Mouse (Mus musculus) regulatory T cell (primary cell): ENCODE data around the gene Atp5d.
"Not testable (repeated sequence)": the region's sequence is repeated elsewhere in the genome, so short reads cannot be mapped to it uniquely, and the experiment has no call there.

Source experiments
- in situ Hi-C: fragments of 300-600 bp; cut with MboI, MseI; formaldehyde crosslinking; loops from one replicate; pipeline ENCODE4 v1.15.1; 2025; ENCODE audit warnings: high pct_unique_total_duplicates

The Atp5d gene

DNA sequence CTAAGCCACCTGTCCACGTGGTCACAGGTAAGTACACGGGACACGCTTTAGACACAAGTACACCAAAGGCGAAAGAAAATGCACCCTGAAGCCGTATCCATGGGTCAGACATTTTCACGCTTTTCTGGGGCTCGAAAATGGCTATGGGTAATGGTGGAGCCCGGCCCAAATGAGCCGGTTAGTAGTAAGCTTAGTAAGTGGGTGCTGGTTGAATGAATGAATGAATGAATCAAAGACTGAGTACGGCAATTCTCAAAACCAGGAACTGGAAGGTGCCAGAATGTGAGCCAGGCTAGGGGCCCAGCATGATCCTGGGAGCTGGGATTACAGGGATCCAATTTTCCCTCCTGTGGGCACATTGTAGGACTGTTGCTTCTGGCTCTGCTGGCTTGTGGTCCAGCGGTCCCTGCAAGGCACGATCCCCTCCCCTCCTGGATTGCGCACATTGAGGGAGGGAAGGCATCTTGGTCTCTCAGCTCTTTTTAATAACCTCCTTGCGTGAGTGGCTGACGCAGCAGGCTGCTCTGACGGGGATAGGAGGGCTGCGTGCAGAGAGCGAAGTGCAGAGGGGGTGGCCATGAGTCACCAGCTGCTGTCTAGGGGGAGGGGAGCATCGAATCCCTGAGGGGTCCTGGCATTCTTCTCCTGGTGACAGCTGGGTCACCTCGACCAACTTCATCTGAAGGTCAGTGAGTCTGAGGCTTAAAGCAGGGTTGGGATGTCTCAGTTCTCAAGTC is 27.1 kb downstream of the Atp5d start, which contains the start of gene Cirbp:
Cirbp (plus strand) TSS at position 594 of the 737 bp plus-strand sequence.
- in situ Hi-C loops = no loop called here

DNA sequence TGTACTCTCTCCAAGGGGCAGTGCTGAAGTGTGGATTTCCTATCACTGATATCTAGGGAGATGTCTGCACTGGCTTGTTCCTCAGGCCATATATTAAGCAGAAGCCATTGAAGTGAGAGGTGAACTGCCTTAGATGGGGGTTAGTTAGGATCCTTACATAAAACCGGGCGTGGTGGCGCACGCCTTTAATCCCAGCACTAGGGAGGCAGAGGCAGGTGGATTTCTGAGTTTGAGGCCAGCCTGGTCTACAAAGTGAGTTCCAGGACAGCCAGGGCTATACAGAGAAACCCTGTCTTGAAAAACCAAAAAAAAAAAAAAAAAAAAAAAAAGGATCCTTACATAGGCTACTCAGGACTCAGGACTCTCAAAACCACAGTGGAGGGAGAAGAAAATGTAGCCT is 27.7 kb downstream of the Atp5d start:
- in situ Hi-C loops = not testable (repeated sequence)

DNA sequence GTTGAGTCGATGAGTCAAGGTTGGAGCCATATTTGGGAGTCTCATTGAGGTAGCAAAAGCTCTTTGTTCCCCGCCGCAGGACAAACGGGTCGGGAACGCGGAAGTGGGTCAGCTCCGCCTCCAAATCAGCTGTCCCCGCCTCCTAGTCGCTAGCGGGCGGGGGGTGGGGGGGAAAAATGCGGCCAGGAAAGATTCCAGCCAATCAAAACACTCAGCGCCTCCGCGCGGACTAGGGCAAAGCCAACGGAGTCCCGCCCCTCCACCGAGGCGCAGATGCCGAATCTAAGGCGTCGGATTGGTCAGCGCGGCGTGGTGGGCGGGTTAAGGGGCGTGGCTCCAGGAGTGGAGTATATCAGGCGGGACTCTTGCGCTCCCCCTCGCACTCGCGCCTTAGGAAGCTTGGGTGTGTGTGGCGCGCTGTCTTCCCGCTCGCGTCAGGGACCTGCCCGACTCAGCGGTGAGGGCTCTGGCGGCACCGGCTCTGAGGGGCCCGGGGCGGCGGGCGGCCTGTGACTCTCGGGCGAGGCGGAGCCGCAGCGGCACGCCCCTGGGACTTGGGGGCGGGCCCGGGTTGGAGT is 29.1 kb downstream of the Atp5d start:
- in situ Hi-C loops = no loop called here

DNA sequence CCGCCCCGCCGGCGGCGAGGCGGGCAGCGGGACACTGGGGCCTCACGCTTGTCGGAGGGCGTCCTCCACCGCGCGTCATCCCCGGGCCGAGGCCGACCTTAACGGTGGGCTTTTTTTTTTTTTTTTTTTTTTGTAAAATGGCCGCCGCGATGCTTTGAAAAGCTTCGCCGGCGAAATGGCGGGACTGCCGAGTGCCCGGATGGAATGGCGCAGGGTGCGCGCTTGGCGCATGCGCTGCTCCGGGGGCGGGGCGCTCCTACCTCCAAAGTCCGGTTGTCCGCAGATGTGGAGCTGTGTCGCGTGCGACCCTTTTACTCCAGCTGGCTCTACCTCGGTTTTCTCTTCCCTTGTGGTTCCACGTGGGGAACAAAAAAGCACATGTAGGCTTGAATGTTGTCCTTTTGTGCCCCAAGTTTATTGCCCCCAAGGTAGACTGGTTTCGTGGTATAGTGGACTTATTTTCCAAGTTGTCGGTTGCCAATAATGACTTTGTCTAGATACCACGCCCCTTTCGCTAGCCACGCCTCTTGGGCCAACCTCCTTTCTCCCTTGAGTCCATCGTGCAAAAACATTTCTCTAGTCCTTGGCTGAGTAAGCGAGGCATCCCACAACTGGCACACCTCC is 29.7 kb downstream of the Atp5d start:
- in situ Hi-C loops = no loop called here

DNA sequence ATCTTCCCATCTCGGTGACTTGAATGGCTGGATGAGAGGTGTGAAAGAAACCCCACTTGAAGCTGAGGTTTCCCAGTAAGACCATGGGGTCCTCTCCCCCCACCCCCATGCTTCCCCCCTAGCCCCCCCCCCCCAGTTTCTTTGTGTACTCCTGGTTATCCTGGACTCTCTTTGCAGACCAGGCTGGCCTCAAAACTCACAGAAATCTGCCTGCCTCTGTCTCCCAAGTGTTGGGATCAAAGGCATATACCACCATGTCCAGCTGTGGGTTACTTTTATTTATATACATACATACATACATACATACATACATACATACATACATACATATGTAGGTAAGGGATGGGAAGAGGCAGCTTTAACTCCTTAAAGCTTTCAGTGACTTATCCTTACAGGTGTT is 30.6 kb downstream of the Atp5d start:
- in situ Hi-C loops = no loop called here

DNA sequence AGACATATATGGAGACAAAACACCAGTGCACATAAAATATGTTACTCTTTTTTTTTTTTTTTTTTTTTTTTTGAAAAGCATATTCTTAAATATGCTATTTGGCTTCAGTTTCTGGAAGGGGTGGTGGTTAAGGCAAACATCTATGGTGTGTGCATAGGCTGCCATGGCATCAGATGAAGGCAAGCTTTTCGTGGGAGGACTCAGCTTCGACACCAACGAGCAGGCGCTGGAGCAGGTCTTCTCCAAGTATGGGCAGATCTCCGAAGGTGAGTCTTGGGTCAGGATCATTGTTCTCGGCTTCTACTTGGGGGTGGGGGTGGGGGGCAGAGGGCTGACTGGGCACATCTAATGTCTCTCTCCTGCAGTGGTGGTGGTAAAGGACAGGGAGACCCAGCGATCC is 31.2 kb downstream of the Atp5d start:
- in situ Hi-C loops = no loop called here

DNA sequence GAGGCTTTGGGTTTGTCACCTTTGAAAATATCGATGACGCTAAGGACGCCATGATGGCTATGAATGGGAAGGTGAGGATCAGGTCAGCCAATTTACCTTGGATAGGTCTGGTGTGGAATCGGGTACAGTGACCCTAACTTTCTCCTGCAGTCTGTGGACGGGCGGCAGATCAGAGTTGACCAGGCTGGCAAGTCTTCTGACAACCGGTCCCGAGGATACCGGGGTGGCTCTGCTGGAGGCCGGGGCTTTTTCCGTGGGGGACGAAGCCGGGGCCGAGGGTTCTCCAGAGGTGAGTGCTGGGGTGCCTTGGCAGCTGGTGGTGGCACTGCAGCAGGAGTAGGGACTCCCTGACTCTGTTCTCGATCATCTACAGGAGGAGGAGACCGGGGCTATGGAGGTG is 31.6 kb downstream of the Atp5d start:
- in situ Hi-C loops = no loop called here

DNA sequence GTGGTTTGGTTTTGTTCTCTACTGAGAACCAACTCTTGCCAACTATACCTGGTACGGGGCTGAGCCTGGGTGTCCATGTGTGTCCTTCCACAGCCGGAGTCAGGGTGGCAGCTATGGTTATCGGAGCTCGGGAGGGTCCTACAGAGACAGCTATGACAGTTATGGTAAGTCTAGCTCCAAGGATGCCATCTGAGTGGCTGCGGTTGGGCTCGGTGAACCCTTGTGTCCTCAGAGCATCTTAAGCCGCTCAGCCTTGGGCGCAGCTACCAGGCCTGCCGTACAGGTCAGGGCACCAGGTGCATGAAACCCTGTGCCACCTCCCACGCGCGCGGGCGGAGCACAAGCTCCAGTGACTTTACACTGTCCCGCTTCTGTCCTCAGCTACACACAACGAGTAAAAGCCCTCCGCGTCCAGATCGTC is 32.2 kb downstream of the Atp5d start:
- in situ Hi-C loops = no loop called here

DNA sequence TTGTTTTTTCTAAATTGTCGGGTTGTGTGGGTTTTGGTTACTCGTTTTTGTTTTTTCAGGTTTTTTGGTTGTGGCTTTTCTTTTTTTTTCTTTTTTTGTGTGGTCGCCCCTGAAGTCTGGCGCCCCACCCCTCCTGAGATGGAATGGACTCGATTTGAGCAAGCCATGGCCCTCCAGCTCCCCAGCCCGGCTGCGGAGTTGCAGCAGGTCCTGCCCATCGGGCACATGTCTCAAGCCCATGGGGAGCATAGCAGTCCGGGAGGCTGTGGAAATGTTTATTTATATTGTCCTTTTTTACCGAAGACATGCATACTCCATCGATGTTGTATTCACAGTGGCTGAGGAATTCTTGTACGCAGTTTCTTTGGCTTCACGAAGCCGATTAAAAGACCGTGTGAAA is 32.8 kb downstream of the Atp5d start:
- in situ Hi-C loops = no loop called here

DNA sequence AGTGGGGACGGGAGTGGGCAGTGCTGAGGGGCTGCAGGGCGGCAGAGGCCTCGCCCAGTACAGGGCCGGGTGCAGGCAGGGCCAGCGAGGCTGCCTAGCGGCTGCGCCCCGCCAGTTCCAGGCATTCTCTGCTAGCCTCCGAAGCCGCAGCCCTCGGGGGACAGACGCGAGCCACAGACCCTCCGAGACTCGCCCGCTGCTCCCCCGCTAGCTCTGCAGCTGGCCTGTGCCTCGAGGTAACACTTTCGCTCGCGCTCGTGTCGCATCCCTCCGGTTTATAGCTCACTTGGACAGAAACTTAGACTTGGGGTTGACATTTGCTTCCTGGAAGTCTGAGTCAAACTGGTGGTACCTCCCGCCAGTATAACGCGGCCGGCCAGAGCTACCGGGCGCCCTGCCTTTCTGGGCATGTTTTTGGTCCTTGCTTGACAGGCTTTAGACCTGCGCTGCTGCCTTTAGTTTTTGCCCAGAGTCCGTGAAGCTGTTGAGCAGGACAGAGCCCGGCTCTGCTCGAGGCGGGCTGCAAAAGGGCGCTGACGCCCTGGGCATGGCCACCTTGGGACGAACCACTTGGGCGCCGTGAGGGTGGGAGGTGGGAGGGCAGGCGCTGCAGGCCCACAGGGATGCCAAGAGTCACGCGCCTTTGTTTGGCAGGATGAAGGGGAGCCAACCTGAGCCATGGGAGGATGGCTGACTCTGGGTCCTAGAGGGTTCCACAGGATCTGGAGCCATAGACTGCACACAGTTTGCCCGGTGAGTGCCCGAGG is 33.5 kb downstream of the Atp5d start:
- in situ Hi-C loops = no loop called here

DNA sequence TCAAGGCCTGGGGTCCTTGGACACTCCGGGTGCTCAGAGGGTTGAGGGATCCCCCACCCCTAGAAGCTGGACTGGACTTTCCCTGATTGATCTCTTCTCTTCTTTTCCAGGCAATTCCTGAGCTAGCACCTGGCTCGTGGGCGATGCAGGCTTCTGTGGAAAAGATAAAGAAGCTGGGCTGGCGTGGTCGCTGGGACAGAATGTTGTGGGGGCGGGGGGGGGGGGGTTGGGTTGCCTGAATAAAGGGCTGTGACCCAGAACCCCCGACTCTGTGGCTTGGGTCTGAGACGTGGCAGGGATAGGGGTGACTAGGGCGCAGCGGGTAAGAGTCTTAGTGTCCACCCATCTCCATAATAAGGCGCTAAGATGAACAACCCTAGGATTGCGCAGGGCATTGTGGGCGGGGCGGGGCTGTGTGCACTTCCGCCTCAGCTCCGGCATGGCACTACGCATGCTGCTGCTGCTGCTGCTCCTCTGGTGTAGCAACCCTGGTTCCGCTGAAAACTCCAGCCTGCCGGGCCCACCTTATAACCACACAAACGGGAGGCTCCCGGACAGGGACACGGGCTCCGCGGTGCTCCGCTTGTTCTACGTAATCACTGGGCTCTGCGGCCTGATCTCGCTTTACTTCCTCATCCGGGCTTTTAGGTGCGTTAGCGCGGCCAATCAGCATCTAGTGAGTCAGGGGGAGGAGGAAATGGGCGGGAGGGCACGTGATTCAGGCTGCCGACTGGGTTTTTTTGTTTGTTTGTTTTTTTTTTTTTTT is 34.3 kb downstream of the Atp5d start, which contains the start of gene 1600002K03Rik:
1600002K03Rik (plus strand) TSS at position 418 of the 766 bp plus-strand sequence.
- in situ Hi-C loops = no loop called here

DNA sequence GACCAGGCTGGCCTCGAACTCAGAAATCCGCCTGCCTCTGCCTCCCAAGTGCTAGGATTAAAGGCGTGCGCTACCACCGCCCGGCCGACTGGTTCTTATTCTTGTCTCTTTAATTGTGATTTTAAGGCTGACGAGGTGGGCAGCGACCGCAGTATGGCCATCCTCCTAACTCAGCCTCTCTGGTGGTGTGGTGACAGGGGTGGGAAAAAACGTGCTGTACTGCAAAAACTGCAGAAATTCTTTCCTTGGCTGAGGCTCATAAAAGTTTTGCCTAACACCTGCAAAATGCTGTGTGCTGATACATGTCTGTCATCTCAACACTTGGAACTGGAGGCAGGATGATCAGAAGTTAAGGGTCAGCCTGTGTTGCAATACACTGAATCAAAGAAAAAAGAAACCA is 34.9 kb downstream of the Atp5d start:
- in situ Hi-C loops = no loop called here

DNA sequence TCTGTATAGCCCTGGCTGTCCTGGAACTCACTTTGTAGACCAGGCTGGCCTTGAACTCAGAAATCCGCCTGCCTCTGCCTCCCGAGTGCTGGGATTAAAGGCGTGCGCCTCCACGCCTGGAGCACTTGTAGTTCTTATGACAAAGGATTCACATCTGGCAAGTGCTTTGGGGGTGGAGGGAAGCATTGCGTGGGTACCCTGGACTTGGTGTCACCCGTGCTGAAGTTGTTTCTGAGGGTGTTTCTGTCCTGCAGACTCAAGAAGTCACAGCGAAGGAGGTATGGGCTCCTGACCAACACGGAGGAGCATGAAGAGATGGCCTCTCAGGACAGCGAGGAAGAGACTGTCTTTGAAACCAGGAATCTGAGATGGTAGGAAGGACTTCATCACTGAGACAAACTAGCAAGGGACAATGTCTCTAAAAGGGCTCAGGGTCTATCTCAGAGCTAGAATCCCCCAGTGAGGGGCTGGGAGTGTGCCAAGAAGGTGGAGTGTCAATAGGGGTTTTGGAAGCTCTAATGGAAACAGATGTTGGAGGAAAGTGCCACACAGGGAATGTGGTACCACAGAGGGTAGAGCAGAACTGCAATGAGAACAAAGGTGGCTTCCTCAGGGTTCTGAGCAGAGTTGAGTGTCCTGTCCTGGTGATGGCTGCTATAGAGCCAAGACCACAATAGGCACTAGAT is 35.7 kb downstream of the Atp5d start:
- in situ Hi-C loops = no loop called here

DNA sequence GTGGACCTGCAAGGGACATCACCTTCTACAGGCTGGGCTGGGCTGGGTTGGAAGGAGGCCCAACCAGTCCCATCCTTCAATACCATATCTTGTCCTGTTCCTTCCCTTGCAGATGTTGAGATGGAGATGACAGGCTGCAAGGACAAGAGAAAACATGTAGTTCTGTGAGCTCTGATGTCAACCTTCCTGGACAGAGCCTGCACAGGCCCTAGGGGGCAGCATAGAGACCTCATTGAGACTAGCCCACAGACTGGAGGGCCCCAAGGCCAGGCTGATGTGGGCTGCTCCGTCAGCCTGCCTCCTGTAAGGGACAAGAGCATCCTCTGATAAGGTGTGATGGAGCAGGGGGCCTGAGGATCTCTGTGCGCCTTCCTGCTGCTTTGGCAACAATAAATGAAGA is 36.3 kb downstream of the Atp5d start:
- in situ Hi-C loops = loop anchor here (5.0 kb wide), 1 partner anchor 73 kb away; the partner anchor contains the start of gene Ndufs7

DNA sequence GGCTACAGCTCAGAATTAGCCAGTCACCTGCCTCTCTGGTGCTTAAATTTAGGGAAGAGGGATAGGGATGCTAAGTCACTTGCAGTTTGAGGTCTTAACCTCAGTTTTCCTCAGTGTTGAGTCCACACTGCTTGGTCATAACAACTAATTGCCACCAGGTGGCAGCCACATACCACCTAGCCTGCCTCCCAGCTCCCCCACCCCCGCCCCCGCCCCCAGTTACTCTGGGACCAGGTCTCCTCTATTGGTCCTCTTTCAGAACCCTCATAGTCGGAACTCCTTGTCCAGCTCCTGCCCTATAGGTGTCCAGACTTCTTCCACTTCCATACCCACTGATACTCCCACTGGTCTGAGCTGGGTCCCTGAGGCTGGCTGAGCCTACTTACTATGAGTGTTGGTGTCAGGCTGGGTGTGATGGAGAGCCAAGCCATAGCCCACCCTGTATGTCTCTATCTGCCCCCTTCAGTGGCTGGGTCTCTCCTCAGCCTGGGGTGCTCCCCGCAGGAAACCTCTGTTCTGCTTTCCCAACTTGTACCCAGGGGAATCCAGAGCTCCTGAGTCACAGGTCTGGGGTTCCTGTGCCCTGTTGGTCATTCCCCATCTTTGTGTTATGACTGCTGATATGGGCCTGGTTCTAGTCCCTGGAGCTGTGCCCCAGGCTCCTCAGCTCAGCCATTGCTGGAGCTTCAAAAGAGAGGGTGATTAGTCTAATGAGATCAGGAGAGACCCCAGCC is 37.3 kb downstream of the Atp5d start:
- in situ Hi-C loops = loop anchor here (5.0 kb wide), 1 partner anchor 72 kb away; the partner anchor contains the start of gene Ndufs7

DNA sequence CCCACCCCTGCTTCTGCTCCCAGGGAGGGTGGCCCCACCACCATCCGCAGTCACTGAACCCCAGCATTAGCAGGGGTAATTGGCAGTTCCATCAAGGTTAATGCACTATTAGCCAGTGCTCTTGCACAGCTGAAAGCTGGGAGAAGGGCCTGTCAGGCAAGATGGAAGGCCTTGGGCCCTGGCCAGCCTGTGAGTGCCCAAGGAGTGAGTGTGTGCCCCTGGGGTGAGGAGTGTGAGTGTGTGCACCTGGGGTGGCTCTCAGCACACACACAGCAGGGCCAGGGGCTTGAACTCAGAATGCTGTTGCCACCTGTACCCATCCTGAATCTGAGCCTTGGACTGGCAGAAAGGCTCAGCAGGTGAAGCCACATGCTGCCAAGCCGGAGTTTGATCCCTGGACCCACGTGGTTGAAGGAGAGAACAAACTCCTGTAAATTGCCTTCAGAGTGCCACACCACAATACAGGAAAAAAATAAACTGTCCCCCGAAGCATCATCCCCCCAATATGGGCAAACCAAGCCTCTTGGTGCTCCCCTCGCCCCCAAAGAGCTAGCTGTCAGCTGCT is 37.9 kb downstream of the Atp5d start:
- in situ Hi-C loops = loop anchor here (5.0 kb wide), 1 partner anchor 71 kb away; the partner anchor contains the start of gene Ndufs7

DNA sequence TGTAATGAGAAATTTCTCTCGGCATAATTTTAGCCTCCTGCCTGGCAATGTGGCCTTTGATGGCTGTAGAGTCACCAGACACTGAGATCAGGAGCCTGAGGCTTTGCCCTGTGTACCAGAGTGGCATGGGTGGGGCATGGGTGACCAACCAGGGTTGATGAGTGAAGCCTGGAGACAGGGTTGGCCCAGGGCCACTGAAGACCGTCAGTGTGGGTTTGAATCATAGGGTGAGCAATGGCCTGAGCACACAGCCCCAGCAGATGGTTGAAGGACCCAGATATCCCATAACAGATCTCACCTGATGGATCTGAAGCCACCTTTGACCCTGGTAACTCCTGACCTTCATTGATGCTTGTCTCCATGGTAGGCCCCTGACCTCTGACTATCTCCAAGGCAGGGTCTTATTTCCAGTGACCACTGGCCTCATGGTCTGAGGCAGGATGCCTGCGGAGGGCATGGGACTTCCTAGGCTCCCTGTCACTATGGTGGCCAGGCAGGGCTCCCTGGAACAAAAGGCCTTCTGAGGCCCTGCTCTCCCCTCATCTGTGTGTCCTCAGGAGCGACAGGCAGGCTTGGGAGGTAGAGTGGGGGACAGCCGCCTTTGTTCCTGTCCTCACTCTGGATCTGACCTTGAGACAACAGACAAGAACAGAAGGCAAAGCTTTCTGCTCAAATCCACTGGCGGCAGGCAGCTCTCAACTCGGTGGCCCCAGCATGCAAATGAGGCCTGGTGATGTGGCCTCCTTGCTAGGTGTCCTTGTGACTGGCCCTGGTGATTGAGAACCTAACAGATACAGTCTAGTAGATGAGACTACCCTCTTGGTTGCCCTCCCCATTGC is 39.2 kb downstream of the Atp5d start:
- in situ Hi-C loops = loop anchor here (5.0 kb wide), 1 partner anchor 70 kb away; the partner anchor contains the start of gene Ndufs7
